Mouse (Mus musculus) MEL-GATA-1-ER (cell line): Measurements from ENCODE around the gene Adad2.

Source experiments
- DNase-seq: peaks from one replicate; pipeline ENCODE4 v3.0.0-alpha.2; 2012; ENCODE audit warnings: low read depth; ENCODE audit errors: extremely low read depth

The Adad2 gene

GRCm38 (mm10) chr8:119616358-119616757 lies 3.8 kb downstream of the Adad2 start:
- DNase-seq, result no peak

- no peak for DNase-seq
Observed at GRCm38 (mm10) chr8:119616811-119617210, 4.3 kb downstream of the Adad2 start.

GRCm38 (mm10) chr8:119617586-119617985 lies 5.0 kb downstream of the Adad2 start:
- DNase-seq, result no peak

GRCm38 (mm10) chr8:119618887-119619286 lies 6.3 kb downstream of the Adad2 start:
- DNase-seq, result no peak

- DNase-seq, result no peak
Observed at GRCm38 (mm10) chr8:119620116-119620840, 7.7 kb downstream of the Adad2 start.

- DNase-seq, result no peak
Observed at GRCm38 (mm10) chr8:119620848-119621465, 8.4 kb downstream of the Adad2 start.

- no peak for DNase-seq
Observed at GRCm38 (mm10) chr8:119622555-119622954, 10.0 kb downstream of the Adad2 start.

- no peak for DNase-seq
Observed at GRCm38 (mm10) chr8:119623061-119623460, 10.5 kb downstream of the Adad2 start.

GRCm38 (mm10) chr8:119623744-119624143 lies 11.2 kb downstream of the Adad2 start:
- no peak for DNase-seq

- no peak for DNase-seq
Observed at GRCm38 (mm10) chr8:119624916-119625315, 12.4 kb downstream of the Adad2 start.

GRCm38 (mm10) chr8:119625788-119626187 lies 13.2 kb downstream of the Adad2 start:
- no peak for DNase-seq

GRCm38 (mm10) chr8:119627199-119627598 lies 14.7 kb downstream of the Adad2 start:
- no peak for DNase-seq

- no peak for DNase-seq
Observed at GRCm38 (mm10) chr8:119627613-119628359, 15.2 kb downstream of the Adad2 start.

GRCm38 (mm10) chr8:119630841-119631240 lies 18.3 kb downstream of the Adad2 start:
- DNase-seq, result no peak

GRCm38 (mm10) chr8:119632246-119632645 lies 19.7 kb downstream of the Adad2 start:
- no peak for DNase-seq

- no peak for DNase-seq
Observed at GRCm38 (mm10) chr8:119632909-119633308, 20.4 kb downstream of the Adad2 start.

GRCm38 (mm10) chr8:119634616-119635336 lies 22.2 kb downstream of the Adad2 start:
- no peak for DNase-seq

GRCm38 (mm10) chr8:119635378-119635777 lies 22.8 kb downstream of the Adad2 start, which contains the start of gene Kcng4:
Gene Kcng4 (minus strand): TSS chr8:119635680.
- DNase-seq, result no peak

GRCm38 (mm10) chr8:119635958-119636357 lies 23.4 kb downstream of the Adad2 start:
- no peak for DNase-seq

GRCm38 (mm10) chr8:119636766-119637165 lies 24.2 kb downstream of the Adad2 start:
- DNase-seq, result no peak

GRCm38 (mm10) chr8:119637381-119637780 lies 24.8 kb downstream of the Adad2 start:
- no peak for DNase-seq

- DNase-seq, result no peak
Observed at GRCm38 (mm10) chr8:119638261-119638660, 25.7 kb downstream of the Adad2 start.
